ENCODE assay signal across 28 mouse cellular contexts in the genomic region with DNA sequence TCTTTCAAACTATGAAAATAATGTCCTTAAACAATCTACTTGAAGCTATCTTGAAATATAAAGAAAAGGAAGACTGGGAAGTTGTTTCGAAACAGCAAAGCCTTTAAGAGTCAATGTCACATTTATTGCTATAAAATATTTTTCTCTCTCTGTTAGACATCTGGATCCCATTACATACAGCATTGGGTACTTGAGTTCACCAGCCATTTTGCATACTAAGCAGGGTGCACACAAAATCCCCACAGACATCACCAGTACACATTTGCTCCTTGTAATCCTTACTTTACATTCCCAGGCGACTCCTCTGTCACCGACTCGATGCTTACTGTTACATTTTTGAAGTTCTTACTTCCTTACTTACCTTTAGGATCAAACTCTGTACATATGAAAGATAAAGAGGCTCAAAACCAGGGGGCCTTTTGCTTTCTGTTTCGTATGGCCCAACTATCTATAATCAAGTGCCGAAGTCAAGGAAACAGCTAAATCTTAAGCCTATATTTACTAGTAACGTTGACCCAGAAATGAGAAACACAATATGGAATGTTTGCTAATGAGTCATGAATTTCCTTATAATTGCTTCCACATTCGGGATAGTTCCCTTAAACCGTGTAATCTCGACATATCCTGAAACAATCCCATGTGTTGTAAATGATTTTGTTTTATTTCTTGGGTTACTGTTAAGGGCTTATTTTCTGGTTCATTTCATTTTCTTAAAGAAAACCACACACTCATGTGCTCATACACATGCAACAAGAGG. TPM values are rescaled to one million over a fixed set of nuclear protein-coding genes. Genes with fewer than 3 reads are reported as not detected.
DNase-seq lines count a peak whose midpoint lies in the region; ATAC-seq lines count a peak whose summit lies in the region.
"Had no signal": no experiment of that assay in that cellular context is flagged by ENCODE, and none has a peak within 500 bp of the region (broad histone marks: within the 10 kb centered on the region; RNA-seq: fewer than 3 reads in every experiment).

No protein-coding gene starts in this region.

- H3K4me3 ChIP-seq in embryonic facial prominence, embryonic 11.5 days (ENCODE audit: low read depth, low read length), result no peak overlapping the region
- no peak overlapping the region for H3K4me3 ChIP-seq in embryonic facial prominence, embryonic 10.5 days
- no peak overlapping the region for H3K4me3 ChIP-seq in embryonic facial prominence, embryonic 12.5 days
- no peak overlapping the region for H3K4me3 ChIP-seq in stomach, embryonic 16.5 days (replicated peaks; ENCODE audit: low read length)
- H3K4me3 ChIP-seq: forebrain, embryonic 12.5 days; hindbrain, embryonic 15.5 days; kidney, embryonic 15.5 days; left cerebral cortex, adult 2 months; midbrain, embryonic 12.5 days had no signal

- H3K36me3 ChIP-seq in embryonic facial prominence, embryonic 11.5 days (replicated peaks; ENCODE audit: control insufficient read depth, insufficient read depth, low read depth, low read length), result no peaks in the 10 kb centered on the region
- H3K36me3 ChIP-seq in embryonic facial prominence, embryonic 10.5 days (replicated peaks), result peaks cover 15% of the 10 kb centered on the region
- no peaks in the 10 kb centered on the region for H3K36me3 ChIP-seq in embryonic facial prominence, embryonic 12.5 days
- H3K36me3 ChIP-seq in stomach, embryonic 16.5 days (ENCODE audit: control insufficient read depth, insufficient read depth, low read length), result no peaks in the 10 kb centered on the region
- H3K36me3 ChIP-seq: G1E; hindbrain, embryonic 15.5 days had no signal

- no peak overlapping the region for H3K4me2 ChIP-seq in embryonic facial prominence, embryonic 11.5 days (ENCODE audit: low read depth, low read length)
- no peak overlapping the region; the same call in 1 of the 2 replicates for H3K4me2 ChIP-seq in embryonic facial prominence, embryonic 12.5 days (replicated peaks)
- no peak overlapping the region for H3K4me2 ChIP-seq in stomach, embryonic 16.5 days (ENCODE audit: low read depth, low read length)
- H3K4me2 ChIP-seq: forebrain, embryonic 12.5 days; hindbrain, embryonic 15.5 days; kidney, embryonic 15.5 days; liver, embryonic 11.5 days; midbrain, embryonic 12.5 days had no signal

- DNase-seq in embryonic facial prominence, embryonic 11.5 days (ENCODE audit: low spot score), result peak; percentile 73
- no peak for DNase-seq in embryonic facial prominence, embryonic 10.5 days (ENCODE audit: low spot score)
- peak; percentile 53 for DNase-seq in forelimb bud, embryonic 11.5 days (ENCODE audit: low read depth, low spot score)
- DNase-seq in thymus, postnatal 25 days, result no peak
- no peak for DNase-seq in cerebellum, adult 9-10 months
- DNase-seq: adrenal gland, postnatal 10 days; cerebellum, adult 18-20 months; cerebellum, postnatal 36 days; kidney, postnatal 4 days; left cerebral cortex, postnatal 4 days; liver, postnatal 0 days; thymus, postnatal 14 days had no signal

- no peak overlapping the region for H3K27ac ChIP-seq in embryonic facial prominence, embryonic 11.5 days (replicated peaks; ENCODE audit: low read depth, low read length)
- no peak overlapping the region for H3K27ac ChIP-seq in embryonic facial prominence, embryonic 10.5 days (replicated peaks)
- H3K27ac ChIP-seq in embryonic facial prominence, embryonic 12.5 days, result 0 out of 2 replicates have a peak overlapping the region, but pooled peaks have one; percentile 24
- H3K27ac ChIP-seq in stomach, embryonic 16.5 days (ENCODE audit: low read length), result peak overlapping the region; percentile 8; the same call in 1 of the 2 replicates
- H3K27ac ChIP-seq: forebrain, embryonic 12.5 days; hindbrain, embryonic 15.5 days; kidney, embryonic 15.5 days; left cerebral cortex, adult 2 months; midbrain, embryonic 12.5 days had no signal

- no peaks in the 10 kb centered on the region for H3K27me3 ChIP-seq in embryonic facial prominence, embryonic 11.5 days (ENCODE audit: control insufficient read depth, insufficient read depth, low read length)
- H3K27me3 ChIP-seq in embryonic facial prominence, embryonic 10.5 days (replicated peaks; ENCODE audit: low read depth, poor library complexity, severe bottlenecking), result peaks cover 8% of the 10 kb centered on the region; the same call in 1 of the 2 replicates
- 0 out of 2 replicates have a peak, but pooled peaks cover 15% of the 10 kb centered on the region for H3K27me3 ChIP-seq in embryonic facial prominence, embryonic 12.5 days
- no peaks in the 10 kb centered on the region for H3K27me3 ChIP-seq in stomach, embryonic 16.5 days (ENCODE audit: control insufficient read depth, insufficient read depth, low read length)
- H3K27me3 ChIP-seq: CH12.LX; forebrain, embryonic 12.5 days; hindbrain, embryonic 15.5 days; kidney, embryonic 15.5 days; midbrain, embryonic 12.5 days had no signal

- no peaks in the 10 kb centered on the region for H3K4me1 ChIP-seq in embryonic facial prominence, embryonic 11.5 days (ENCODE audit: control insufficient read depth, insufficient read depth, low read length)
- peaks cover 14% of the 10 kb centered on the region for H3K4me1 ChIP-seq in embryonic facial prominence, embryonic 10.5 days
- H3K4me1 ChIP-seq in embryonic facial prominence, embryonic 12.5 days, result no peaks in the 10 kb centered on the region
- H3K4me1 ChIP-seq in stomach, embryonic 16.5 days (ENCODE audit: control insufficient read depth, insufficient read depth, low read length), result no peaks in the 10 kb centered on the region
- H3K4me1 ChIP-seq: forebrain, embryonic 12.5 days; hindbrain, embryonic 15.5 days; midbrain, embryonic 12.5 days had no signal

- no peaks in the 10 kb centered on the region for H3K9me3 ChIP-seq in embryonic facial prominence, embryonic 11.5 days (replicated peaks; ENCODE audit: control insufficient read depth, low read length)
- no peaks in the 10 kb centered on the region for H3K9me3 ChIP-seq in embryonic facial prominence, embryonic 10.5 days
- no peaks in the 10 kb centered on the region for H3K9me3 ChIP-seq in embryonic facial prominence, embryonic 12.5 days
- no peaks in the 10 kb centered on the region for H3K9me3 ChIP-seq in stomach, embryonic 16.5 days (replicated peaks; ENCODE audit: control insufficient read depth, low read length)
- H3K9me3 ChIP-seq: forebrain, embryonic 12.5 days; hindbrain, embryonic 15.5 days; kidney, embryonic 15.5 days; midbrain, embryonic 12.5 days had no signal

- no peak overlapping the region for H3K9ac ChIP-seq in embryonic facial prominence, embryonic 11.5 days (replicated peaks; ENCODE audit: low read length)
- no peak overlapping the region for H3K9ac ChIP-seq in embryonic facial prominence, embryonic 12.5 days
- H3K9ac ChIP-seq in stomach, embryonic 16.5 days (ENCODE audit: low read length), result no peak overlapping the region
- H3K9ac ChIP-seq: forebrain, embryonic 12.5 days; hindbrain, embryonic 15.5 days; kidney, embryonic 15.5 days; liver, postnatal 0 days; midbrain, embryonic 12.5 days had no signal

- ATAC-seq in embryonic facial prominence, embryonic 11.5 days (replicated peaks; ENCODE audit: insufficient number of reproducible peaks, low FRiP score, low TSS enrichment, low read depth), result no peak
- ATAC-seq in embryonic facial prominence, embryonic 12.5 days (ENCODE audit: insufficient number of reproducible peaks, insufficient read depth, low FRiP score, low TSS enrichment), result no peak
- ATAC-seq in stomach, embryonic 16.5 days (ENCODE audit: insufficient read depth, low FRiP score), result no peak
- ATAC-seq in megakaryocyte, adult 5-6 weeks (ENCODE audit: poor library complexity, severe bottlenecking), result no peak
- ATAC-seq: activated CD4-positive, CD25-positive, alpha-beta regulatory T cell, adult 4 months; intestine, embryonic 16.5 days; liver, postnatal 0 days; lung, postnatal 0 days had no signal

- WGBS in embryonic facial prominence, embryonic 11.5 days, result 40% methylated on average over 10 of the region's 10 CpGs
- 57% methylated on average over 10 of the region's 10 CpGs for WGBS in embryonic facial prominence, embryonic 10.5 days
- WGBS in embryonic facial prominence, embryonic 12.5 days, result 35% methylated on average over 10 of the region's 10 CpGs
- WGBS in stomach, embryonic 16.5 days, result 63% methylated on average over 10 of the region's 10 CpGs

RNA-seq across cellular contexts. Expression of gene Nr2f2, which starts 49.8 kb away (rescaled TPM):
- polyA plus RNA-seq in embryonic facial prominence, embryonic 11.5 days (2014; fragmentation: Nextera tagmentation; extraction: Ambion mirVana), result 106 and 114 TPM in 2 replicates
- polyA plus RNA-seq in embryonic facial prominence, embryonic 10.5 days (2016; fragmentation: Nextera tagmentation; extraction: Ambion mirVana), result 89.7 and 99.8 TPM in 2 replicates
- polyA plus RNA-seq in embryonic facial prominence, embryonic 12.5 days (2016; fragmentation: Nextera tagmentation; extraction: Ambion mirVana), result 96.9 and 99.0 TPM in 2 replicates
- polyA plus RNA-seq in stomach, embryonic 16.5 days (2015; fragmentation: Nextera tagmentation; extraction: Ambion mirVana), result 52.5 and 64.6 TPM in 2 replicates
- not detected in 2 replicates for total RNA-seq in megakaryocyte, adult 5-6 weeks (2015)
- not detected in 2 replicates for total RNA-seq in megakaryocyte, adult 5-6 weeks (2017)
- total RNA-seq: CH12.LX; hematopoietic stem cell, adult 5-6 weeks; monocyte, adult 5-6 weeks had no signal
- polyA plus RNA-seq: activated CD4-positive, CD25-positive, alpha-beta regulatory T cell, adult 4 months; G1E had no signal

Comparison
In these comparisons a context has a peak if more than half of its experiments do, and no peak if none do; other contexts are left out.
1. DNase-seq: peak in embryonic facial prominence, embryonic 11.5 days (single experiment) and forelimb bud, embryonic 11.5 days (single experiment); none in embryonic facial prominence, embryonic 10.5 days (single experiment), thymus, postnatal 25 days (single experiment) and cerebellum, adult 9-10 months (single experiment).
2. H3K27ac ChIP-seq: peak in embryonic facial prominence, embryonic 12.5 days (single experiment) and stomach, embryonic 16.5 days (single experiment); none in embryonic facial prominence, embryonic 11.5 days (single experiment) and embryonic facial prominence, embryonic 10.5 days (single experiment).